Mouse (Mus musculus) CD4-positive helper T cell, adult 2 months (primary cell): ENCODE measurements around the gene Elp4.

Experiments
- DNase-seq: peaks from one replicate; pipeline ENCODE4 v3.0.0-alpha.2; 2012; ENCODE audit warnings: low read depth, missing footprints, low spot score

Elp4 gene

GRCm38 (mm10) chr2:105671116-105671797 lies 233.1 kb downstream of the Elp4 start:
- DNase-seq, result no peak

GRCm38 (mm10) chr2:105670731-105671095 lies 233.7 kb downstream of the Elp4 start:
- DNase-seq, result no peak

GRCm38 (mm10) chr2:105669881-105670730 lies 234.3 kb downstream of the Elp4 start:
- no peak for DNase-seq

GRCm38 (mm10) chr2:105669371-105669861 lies 234.9 kb downstream of the Elp4 start:
- no peak for DNase-seq

GRCm38 (mm10) chr2:105668271-105669270 lies 235.8 kb downstream of the Elp4 start, which contains the start of gene Pax6:
Gene Pax6 (plus strand): TSS chr2:105668900.
- DNase-seq, result no peak

- DNase-seq, result no peak
Observed at GRCm38 (mm10) chr2:105667626-105667950, 236.8 kb downstream of the Elp4 start.

- no peak for DNase-seq
Observed at GRCm38 (mm10) chr2:105666763-105667625, 237.4 kb downstream of the Elp4 start.

GRCm38 (mm10) chr2:105666331-105666730 lies 238.0 kb downstream of the Elp4 start:
- no peak for DNase-seq

- no peak for DNase-seq
Observed at GRCm38 (mm10) chr2:105665491-105666250, 238.7 kb downstream of the Elp4 start.

- no peak for DNase-seq
Observed at GRCm38 (mm10) chr2:105664996-105665395, 239.4 kb downstream of the Elp4 start.

- DNase-seq, result no peak
Observed at GRCm38 (mm10) chr2:105663101-105663511, 241.3 kb downstream of the Elp4 start.

- no peak for DNase-seq
Observed at GRCm38 (mm10) chr2:105662606-105663005, 241.8 kb downstream of the Elp4 start.

GRCm38 (mm10) chr2:105662121-105662520 lies 242.2 kb downstream of the Elp4 start:
- no peak for DNase-seq

GRCm38 (mm10) chr2:105661623-105662066 lies 242.7 kb downstream of the Elp4 start:
- DNase-seq, result no peak

- no peak for DNase-seq
Observed at GRCm38 (mm10) chr2:105660874-105661622, 243.3 kb downstream of the Elp4 start.

GRCm38 (mm10) chr2:105659926-105660873 lies 244.2 kb downstream of the Elp4 start:
- DNase-seq, result no peak

GRCm38 (mm10) chr2:105659350-105659749 lies 245.0 kb downstream of the Elp4 start:
- DNase-seq, result no peak

GRCm38 (mm10) chr2:105656456-105656855 lies 247.9 kb downstream of the Elp4 start:
- no peak for DNase-seq
